Mouse (Mus musculus): ENCODE measurements at regions not wholly inside any gene's neighbourhood (a gene's known extent, or its start where the extent isn't known, plus 50 kb on each side); places are given as distances from the start of the nearest gene placed in this dataset.

DNA sequence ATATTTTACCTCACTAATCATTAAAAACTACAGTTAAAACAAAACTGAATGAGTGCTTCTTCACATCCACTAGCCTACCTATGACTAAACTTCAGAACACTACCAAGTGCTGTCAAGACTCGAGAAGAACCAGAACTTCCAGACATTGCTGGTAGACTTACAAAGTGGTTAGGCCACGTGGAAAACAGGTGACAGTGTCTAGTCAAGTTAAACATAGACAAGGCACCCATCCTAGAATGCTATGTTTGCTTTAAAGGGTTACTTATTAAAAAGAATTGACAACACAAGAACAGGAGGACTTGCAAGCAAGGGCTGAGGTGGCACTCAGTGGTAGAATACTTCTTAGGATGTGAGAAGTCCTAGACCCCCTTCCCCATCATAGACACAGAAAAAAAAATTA lies 330.9 kb upstream of the Mmadhc start:
- no peak for DNase-seq

DNA sequence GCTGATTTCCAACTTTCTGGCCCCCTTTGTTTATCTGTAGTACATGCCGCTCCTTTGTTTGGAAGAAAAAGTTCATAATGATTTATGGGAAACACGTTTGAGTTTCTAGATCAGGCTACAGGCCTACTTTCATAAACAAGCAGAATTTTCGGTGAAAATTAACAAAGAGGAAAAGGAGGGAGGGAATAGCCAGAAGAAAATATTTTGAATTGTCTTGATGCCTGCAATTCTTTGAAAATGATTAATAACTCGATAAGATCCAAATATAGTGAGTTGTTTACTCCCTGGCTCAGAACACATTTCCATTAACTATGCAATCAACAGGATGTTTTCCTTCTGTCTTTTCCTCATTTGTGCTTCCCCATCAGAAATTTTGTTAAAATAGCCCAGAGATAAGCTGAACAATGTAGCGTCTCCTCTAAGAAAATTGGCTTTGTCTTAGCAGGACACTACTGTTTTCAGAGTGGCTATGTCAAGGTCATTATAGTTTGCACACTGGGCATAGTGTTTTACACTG lies 328.7 kb upstream of the Mmadhc start:
- DNase-seq: no peak

DNA sequence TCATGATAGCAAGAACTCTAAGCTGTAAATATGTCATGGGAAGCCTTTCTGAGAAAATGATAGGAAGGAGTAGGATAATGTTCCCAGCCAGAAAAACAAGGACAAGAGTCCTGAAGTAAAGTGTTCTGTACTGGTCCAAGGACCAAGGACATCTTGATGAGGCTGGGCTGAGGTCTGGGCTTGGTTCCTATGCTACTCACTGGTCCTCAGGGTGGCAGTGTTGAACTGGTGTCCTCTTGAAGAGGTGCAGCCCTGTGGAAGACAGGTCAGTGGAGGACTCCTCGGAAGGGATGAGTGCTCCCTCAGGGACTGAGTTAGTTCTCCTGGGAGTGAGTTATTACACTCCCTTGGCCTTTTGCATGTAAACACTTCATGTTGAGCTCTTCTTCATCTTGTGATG lies 312.5 kb upstream of the Mmadhc start:
- DNase-seq: peak; percentile 47

DNA sequence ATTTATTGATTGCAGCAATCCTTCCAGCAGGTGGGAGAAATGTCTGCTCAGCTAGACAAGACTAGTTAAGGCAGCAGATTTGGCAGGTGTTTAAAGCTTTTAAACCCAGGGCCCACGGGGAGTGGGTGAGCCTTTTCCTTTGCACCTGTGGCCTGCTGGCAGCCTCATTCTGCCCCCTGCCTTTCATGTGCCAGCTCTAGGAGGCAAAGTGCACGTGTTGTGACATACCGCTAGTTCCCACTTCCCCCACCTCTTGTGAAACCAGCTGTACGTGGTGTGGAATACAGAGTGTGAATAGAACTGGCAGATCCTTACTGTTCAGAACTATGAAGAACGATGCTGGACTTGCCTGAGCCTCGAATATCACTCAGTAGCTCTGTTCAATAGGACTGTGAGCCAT lies 292.6 kb upstream of the Mmadhc start:
- no peak for DNase-seq

DNA sequence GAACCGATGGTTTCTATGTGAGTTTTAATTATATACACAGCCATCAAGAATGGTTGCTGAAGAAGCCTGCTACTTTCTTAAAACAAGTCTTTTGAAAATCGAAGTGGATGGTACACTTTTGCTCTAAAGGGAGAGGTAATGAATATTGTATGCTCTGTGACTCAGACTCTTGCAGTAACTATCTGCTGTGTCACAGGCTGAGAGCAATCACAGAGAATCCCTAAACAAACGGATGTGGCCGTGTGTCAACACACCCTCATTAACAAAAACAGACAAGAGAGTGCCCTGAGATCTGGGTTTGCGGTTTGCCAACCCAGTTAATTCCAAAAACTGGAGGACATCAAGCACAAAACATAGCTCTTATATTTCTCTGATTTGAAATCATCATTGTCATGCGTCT lies 292.1 kb upstream of the Mmadhc start:
- no peak for DNase-seq

DNA sequence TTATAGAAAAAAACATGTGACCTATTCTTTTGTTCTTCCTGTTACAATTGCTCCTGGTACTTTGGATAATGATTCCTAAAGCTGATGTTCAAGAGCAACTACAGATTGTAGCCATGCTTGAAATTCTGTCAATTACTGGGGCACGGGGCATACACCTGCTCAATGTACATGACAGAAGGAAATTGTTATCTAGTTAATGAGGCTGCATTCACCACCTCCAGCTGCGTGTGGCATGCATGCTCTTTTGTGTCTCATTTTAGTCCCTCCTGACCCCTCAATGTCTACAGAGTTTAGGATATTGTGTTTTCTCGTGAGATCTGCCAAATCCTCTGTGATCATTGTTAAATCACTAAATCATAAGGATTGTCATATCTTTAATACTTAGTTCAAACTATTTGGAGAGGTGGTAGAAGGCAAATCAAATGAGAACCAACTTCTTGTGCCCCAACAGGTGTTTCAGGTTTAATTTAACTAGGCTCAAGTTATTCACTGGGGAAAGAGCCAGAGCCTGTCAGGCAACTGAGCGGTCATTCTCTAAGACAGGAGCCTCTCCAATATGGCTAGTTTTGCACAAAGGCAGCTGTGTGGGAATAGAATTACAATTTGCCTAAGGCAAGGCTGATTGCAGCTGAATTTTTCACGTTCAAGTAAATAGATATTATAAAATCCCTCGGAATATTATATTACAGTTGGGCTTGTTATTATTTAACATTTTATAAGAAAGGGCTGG lies 289.9 kb upstream of the Mmadhc start:
- DNase-seq: no peak

DNA sequence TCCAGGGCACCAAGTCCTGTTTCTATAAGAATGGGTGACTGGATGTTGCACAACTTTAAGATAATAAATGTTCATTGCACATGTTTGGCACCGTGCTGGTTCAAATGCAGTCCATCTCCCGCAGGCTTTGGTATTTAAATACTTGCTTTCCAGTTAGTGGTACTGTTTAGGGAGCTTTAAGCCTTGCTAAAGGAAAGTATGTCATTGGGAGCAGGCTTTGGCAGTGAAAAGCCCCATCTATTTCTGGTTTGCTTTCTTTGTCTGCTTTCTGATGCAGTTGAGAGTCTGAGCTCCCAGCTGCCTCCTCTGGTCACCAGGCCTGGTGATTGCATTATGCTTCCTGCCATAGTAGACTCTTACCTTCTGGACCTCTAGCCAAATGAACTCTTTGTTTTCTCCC lies 283.0 kb upstream of the Mmadhc start:
- no peak for DNase-seq

DNA sequence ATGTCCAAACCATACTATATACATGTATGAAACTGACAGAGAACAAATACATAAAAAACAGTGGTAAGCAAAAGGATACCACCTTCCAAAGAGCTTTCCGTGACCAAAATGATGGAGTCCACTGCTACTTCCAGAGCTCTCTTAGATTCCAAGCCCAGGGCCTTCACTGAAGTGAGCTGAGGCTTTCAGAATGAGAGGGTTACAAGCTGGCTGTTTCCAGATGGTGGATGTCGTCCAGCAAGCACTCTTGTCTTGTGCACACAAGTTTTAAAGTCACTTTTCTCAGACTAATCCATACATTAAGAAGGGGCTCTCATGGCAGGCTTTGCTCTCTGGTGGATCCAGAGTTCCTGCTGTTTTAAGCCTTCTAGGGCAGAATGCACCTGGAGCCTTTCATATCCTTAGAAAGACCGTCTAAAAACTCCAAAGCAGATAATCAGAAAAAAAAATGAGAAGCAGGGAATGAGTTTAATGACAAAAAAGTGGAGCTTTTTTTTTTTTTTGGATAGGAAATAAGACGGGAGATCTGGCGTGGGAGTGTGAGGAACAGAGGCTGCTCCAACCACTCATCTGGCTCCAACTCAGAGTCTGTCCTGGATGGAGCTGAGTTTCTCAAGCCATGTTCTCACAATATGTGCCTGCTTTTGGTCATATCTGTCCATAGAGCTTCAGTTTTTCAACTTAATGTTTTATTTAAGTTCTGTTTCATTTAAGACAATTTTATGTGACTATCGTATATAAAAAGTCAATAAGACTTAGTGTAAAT lies 281.9 kb upstream of the Mmadhc start:
- DNase-seq: peak; percentile 9

DNA sequence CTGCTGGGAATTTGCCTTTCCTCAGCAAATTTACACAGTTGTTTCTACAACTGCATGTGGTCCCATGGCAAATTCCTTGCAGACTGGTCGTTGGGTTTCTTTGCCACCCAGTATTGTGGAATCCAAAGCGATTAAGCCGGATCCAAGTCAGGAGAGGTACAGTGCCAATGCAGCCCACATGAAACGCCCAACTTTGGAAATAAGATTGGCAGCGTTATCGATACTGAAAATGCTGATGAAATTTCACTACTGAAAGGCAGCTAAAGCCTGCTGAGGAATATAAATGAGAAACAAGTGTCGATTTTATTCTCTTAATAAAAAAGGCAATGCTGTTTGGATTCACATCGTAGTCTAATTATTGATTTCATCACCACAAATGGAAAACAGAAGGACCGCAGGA lies 281.1 kb upstream of the Mmadhc start:
- DNase-seq: no peak

DNA sequence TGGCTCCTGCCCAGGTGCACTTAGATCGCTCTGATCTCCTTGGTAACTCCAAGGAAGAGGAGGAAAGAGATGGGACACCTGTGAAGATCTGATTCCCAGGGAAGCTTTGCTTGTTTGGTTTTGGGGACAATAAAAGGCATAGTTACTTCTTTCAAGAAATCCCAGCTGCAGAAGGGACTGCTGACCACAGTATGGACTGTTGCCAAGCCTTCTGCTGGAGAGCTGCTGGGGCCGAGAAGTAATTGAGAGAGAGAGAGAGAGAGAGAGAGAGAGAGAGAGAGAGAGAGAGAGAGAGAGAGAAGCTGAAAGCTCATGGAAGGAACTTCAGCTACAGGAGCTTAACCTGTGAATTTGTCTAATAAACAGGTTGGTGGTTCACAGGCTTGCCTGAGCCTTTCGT lies 276.9 kb upstream of the Mmadhc start:
- DNase-seq: no peak

DNA sequence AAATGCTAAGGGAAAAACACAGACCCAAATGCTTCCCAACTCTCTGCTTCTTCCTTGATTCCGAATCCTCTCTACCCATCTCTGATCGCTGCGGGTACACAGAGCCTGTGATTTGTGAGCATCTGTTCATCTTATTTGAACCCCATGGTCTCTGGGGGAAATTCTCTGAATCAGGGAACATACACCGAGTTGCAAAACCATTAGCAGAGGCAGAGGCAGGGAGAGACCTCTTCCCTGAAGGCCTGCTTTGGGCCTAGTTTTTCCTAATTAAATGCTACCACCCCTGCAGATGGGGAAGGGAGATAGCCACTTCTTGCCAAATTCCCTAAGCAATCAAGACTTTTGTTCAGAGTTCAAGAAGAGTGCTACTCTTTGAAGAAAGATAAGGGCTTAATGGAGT lies 274.4 kb upstream of the Mmadhc start:
- no peak for DNase-seq

DNA sequence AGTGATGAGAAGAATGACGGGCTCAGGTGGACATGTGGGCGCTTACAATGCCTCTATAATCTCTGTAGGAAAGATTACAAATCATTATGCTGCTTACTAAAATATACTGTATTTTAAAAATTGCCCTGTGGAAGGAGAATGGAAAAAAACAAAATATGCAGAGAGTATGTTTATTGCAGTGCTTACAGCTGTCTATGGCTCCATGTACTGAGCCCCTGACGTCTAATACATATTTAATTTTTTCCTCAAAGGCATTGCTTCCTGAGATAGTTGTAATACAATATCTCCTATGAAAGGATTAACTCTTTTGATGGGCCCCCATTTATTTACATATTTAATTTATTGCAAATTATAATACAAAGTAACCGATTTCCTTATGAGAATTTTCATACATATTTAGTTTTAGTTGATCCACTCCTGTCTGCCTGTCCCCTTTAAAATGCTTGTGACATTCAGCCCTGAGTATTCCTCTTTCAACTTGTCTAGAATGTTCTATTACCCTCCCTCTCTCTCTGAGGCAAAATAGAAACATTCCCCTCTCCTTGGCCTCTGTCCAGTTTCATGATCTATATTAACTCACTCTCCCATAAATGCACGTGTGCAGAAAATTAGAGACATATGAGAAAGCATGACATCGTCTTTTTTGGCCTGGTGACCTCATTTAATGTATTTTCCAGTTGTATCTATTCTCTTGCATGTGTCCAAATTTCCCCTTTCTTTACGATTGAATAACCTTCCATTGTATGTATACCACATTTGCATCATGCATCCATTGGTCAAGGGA lies 273.1 kb upstream of the Mmadhc start:
- DNase-seq: no peak

DNA sequence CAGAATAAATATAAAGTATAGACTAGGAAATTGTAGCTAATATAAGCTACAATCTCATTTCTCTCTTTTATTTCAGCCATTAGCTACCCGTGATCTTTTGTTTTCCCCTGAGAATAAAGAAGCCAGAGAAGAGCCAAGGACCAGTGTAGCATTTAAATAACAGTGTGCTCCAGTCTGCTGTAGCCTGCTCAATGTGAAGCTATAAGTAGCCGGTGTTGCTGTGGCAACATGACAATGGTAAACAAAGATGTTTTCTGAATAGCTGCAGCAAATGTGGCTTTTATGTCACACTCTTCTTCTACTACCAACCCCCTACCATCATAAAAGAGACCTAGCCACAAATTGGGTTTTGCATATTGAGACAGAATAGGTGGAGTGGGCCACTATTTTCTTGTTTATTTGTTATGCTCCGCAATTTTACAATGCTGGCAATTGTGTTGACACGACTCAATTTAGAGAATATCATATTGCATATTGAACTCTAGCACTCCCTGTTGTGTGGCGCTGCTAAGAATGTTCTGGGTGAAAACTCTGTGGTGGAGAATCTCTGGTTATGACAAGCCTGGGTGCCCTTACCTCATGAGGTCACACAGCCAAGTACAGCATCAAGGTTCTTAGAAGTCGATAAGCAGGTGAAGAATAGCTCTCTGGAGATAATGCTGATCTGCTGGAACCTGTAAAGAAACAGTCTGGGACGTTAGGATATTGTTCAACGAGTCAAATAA lies 272.3 kb upstream of the Mmadhc start:
- DNase-seq: no peak

DNA sequence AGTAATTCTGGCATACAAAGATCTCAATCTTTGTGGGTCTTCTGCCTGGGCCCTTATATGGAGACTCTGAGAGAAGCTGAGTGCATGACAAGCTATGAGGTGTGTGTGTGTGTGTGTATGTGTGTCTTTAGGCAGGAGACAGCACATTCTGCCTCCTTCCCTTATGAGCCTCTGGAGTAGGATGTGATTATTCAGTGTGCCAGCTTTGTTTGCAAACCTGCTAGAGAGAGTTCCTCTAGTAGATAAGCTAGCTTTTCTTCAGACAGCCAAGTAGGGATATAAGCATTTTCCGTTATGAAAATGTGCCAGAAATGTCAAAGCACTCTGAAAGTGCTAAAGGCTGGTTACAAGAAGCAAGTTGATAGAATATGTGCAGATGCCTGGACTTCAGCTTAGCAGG lies 270.9 kb upstream of the Mmadhc start:
- DNase-seq: no peak

DNA sequence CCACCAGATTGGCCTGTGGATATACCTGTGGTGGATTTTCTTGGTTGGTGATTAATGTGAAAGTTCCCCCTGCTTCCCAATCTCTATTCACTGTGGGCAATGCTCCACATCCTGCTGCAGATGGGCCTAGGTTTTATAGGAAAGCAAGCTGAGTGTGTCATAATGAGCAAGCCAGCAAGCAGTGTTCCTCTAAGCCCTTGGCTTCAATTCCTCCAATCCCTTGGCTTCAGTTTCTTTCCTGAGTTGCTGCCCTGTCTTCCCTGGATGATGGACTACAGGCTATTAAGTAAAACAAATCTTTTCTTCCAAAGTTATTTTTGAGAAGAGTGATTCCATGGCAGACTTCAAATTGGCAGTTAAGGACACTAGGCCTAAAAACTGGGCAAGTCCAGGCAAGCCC lies 257.4 kb upstream of the Mmadhc start:
- no peak for DNase-seq

DNA sequence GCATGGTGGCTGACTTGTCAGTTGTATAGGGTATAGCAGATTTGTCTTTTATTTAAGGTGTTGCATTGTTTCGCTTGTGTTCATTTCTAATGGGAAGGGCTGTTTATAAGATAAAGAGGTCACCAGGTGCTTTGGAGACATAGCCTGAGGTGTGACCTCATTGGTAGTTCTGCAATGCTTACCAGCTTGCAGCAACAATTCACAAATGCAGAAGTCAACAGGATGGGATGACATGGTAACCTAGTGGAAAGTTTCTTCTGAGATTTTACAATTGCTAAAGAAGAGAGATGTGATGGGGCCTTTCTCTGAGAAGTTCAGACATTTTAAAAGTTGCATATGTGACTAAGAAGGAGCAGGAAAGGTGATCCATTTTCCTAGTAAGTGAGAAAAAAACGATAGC lies 255.8 kb upstream of the Mmadhc start:
- DNase-seq: no peak

DNA sequence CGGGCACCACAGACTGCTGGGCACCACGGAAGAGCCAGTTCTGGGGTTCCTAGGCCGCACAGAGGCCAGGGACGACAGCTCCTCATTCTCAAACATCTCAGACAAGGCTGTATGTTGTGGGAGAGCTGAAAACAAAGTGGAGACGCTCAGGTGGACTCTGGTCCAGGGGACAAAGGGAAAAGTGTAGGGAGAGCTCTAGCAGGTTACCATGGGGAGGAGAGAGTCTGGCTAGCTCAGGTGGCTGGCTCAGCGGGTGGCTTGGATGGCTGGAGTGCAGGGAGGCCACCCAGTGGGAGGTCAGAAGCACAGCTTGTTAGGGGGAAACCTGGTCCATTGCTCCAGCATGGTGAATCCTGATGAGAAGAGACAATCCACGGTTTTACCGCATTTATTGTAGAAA lies 253.3 kb upstream of the Mmadhc start:
- no peak for DNase-seq

DNA sequence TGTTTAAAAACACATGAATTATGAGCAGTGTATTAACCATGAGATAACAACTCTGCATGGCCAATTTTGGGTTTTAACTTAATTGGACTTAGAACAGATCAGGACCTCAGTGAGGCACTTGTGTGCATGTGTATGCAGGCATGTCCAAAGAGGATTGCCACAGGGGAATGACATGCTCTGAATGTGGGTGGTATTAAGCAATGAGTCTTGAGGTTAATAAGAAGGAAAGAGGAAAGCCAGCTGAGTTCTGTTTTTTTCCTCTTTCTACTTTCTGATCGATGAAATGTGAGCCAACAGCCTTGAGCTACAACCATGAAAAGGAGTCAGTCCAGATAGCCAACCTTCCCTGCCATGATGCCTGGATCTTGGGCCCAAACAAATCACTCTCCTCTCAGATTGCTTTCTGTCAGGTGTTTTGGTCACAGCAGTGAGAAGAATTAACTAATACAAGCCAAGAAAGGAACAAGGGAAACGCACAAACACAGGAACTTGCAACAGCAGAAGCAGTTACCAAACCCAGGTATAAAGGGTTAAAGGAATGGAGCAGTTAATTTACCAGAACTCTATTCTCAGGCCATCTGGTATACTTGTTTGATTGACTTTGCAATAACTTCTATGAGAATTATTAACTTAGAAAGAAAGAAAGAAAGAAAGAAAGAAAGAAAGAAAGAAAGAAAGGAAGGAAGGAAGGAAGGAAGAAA lies 243.3 kb upstream of the Mmadhc start:
- no peak for DNase-seq

DNA sequence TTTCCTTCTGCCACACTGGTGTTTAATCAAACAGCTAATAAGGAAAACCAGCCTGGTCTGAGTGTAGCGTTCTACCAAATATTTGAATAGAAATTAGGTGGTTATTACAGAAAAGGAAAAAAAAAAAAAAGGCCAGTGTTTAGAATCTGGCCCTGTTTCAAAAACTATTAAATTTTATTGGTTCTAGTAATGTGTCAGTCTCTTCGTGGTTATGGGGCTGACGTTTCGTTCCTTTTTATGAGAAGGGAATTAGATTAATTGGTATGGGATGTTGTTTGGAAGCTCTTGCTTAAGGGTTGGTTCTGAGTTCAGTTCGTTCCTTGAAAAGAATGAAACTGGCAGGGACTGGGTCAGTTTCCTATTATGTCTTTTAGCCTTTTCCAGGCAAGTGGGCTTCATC lies 241.5 kb upstream of the Mmadhc start:
- DNase-seq: no peak

DNA sequence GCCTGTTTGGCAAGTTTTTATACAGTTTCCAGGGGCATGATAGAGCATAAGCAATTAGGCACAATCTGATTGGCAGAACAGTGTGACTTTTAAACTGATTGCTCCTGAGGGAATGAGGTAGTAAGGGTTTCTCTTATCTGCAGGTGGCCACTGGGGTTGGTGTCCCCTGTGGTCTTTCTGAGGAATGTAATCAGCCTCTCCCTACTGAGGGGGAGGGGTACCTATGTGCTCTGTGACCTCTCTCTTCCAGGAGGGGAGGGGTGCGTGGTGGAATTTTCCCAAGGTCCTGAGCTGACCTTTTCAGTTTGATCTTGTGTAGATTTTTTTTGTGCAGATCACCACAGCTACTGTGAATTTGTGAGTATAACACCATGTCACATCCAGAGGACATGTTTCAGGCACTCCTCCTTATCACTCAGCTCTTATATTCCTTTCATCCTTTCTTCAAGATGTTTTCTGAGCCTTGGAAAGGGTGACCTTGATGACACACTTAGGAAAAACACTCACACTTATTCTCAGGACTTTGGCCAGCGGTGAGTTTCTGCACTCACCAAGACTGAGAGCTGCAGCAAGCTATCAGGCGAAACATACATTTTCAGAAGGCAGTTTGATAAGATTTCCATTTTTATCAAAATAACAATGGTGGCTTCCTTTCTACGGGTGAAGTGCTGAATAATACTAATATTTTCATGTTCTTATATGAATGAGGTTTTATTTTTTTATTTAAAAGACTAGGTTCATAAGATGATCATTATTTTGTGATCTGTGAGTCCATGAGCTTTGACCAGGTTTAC lies 238.7 kb upstream of the Mmadhc start:
- DNase-seq: no peak

DNA sequence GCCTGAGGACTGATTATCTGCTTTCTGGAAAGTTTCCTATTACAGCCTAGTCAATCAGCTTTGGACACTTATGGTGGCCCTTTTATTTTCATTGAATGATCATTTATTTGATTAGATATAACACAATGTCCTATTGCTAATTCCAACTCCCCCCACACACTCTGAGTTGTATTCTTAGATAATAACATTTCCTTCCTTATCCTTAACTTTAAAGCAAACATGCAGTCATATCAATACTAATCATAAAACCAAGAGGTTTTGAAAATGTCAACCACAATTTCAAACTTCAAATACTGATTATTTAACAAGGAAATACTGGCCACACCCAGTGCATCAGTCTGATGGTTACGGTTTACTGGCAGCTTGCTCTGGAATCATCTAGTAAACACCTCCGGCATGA lies 237.1 kb upstream of the Mmadhc start:
- no peak for DNase-seq

Measured in heart, postnatal 4 days (tissue).